Mouse (Mus musculus) activated CD4-positive, CD25-positive, alpha-beta regulatory T cell, adult 4 months (primary cell): ENCODE measurements around the gene Eif1. TPM values are rescaled to one million over a fixed set of nuclear protein-coding genes. Genes with fewer than 3 reads are reported as not detected.
"Not testable (repeated sequence)": the region's sequence is repeated elsewhere in the genome, so short reads cannot be mapped to it uniquely, and the experiment has no call there.

ENCODE experiments used
- ATAC-seq: one replicate; pipeline ENCODE4 v1.8.0; 2017
- polyA plus RNA-seq, 2 experiments: library from polyadenylated mRNA; unstranded; fragments of 100-300 nt; shearing (Covaris generic); gene quantifications; one replicate each; pipeline ENCODE4 v1.2.1; 2017

Eif1 gene
- polyA plus RNA-seq, 2 experiments from 2014 or later: 1,765 to 2,357 TPM

- no peak for ATAC-seq
These were observed 6.3 kb upstream of the Eif1 start for GRCm38 (mm10) chr11:100313424-100313823.

DNA sequence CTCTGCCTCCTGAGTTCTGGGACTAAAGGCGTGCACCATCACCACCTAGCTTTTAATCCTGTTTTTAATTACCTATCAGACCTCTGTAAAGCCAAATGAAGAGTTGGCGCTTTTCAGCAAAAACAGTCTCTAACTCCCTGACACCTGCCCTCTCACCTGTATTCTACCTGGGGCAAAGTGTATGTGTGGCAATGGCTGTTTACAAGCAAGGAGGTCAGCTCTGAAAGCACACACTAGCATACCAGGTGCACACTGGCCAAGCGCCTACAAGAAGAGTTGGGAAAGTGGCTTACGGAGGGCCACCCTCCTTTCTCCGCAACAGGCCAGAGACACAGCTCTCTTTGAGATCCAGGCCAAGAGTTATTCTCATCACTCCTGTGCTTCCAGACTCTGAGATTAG, 4.2 kb upstream of the Eif1 start:
- ATAC-seq: no peak

- no peak for ATAC-seq
These were observed 1.8 kb upstream of the Eif1 start for GRCm38 (mm10) chr11:100317826-100318380.

DNA sequence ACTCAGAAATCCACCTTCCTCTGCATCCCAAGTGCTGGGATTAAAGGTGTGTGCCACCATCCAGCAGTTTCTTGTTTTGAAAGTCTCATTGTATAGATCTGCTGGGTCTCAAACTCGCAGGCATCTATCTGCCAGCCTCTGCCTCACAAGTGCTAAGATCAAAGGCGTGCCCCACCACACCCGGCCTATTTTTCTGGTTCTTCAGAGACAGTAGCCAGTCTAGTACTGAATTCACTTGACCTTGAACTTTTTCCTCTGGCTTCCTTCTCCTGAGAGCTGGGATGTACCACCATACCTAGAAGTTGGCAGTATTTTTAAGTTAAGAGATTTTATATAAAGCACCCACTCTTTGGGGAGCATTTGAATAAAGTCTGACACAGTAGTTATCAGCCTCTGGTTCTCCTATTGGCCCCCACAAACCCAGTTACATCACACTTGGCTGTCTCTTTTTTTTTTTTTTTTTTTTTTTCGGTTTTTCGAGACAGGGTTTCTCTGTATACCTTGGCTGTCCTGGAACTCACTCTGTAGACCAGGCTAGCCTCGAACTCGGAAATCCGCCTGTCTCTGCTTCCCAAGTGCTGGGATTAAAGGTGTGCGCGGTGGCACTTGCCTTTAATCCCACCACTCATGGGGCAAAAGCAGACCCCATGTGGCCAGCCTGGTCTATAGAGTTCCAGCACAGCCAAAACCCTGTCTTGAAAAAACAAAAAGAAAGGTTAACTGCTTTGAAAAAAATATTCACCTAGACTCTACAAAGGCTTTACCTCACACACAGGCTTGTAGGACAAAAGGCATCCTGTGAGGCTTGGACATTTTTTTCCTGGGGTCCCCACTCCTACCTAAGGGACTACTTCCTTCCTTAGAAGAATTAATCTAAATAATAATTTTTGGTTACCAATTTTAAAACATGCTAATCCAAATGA, 895 bp upstream of the Eif1 start:
- no peak for ATAC-seq

GRCm38 (mm10) chr11:100320172-100320630, 516 bp downstream of the Eif1 start:
- peak; percentile 79 for ATAC-seq

- ATAC-seq: not testable (repeated sequence)
These were observed 1.2 kb downstream of the Eif1 start for GRCm38 (mm10) chr11:100320701-100321410.

DNA sequence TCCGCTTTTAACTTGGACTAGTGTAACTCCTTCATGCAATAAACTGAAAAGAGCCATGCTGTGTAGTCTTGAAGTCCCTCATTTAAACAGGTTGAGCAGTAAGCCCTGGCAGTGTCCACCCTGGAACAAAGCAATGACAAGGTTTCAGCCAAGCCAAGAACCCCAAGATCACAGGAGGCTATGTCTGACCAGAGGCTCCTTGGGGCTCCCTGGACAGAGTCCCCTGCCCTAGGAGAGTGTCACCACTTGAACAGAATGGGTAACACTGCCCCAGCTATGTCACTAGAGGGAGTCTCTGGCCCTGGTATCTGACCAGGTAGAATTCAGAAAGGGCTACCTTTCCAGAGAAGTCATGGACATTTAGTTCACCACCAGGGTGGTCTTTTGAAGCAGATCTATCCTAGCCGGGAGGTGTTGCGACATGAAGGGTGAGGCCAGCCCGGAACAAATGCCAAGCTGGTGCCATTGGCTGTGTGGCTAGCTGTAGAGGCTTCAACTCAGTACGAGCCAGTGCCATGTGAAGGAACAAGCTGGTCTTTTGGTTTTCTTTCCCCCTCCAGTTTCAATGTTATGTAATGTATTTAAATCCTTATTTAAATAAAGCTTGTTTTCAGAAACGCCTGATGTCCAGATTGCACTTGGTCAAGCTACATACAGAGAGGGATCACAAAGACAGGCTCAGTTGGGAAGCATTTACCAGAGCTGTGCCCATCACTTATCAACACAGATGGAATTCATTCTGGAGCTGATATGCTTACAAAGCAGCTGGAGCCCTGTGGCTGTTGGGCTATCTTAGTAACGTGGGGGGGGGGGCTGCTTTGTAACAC, 2.0 kb downstream of the Eif1 start:
- not testable (repeated sequence) for ATAC-seq

DNA sequence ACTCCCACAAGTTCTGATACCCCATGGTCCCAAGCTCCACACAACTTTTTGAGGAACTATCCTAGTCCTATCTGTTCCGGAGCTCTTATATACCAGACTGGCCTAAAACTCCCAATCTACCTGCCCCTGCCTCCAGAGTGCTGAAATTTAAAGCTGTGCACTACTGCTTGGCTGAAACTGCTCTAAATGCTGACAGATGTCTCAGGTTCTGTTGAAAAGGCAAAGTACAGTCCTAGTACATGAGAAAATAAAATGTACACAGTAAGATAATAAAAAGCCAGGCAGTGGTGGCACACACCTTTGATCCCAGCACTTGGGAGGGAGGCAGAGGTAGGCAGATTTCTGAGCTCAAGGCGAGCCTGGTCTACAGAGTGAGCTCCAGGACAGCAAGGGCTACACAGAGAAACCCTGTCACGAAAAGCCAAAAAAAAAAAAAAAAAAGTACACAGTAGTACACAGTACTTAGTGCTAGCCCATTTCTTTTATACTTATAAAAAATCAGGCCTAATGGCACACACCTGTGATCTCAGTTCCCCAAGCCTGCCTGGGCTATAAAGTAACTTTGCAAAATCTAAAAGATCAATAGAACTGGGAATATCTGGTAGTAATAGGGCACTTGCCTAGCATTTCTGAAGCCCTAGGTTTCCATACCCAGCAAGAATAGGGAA, 3.0 kb downstream of the Eif1 start:
- ATAC-seq: no peak

GRCm38 (mm10) chr11:100323578-100323977, 3.9 kb downstream of the Eif1 start:
- peak; percentile 7 for ATAC-seq

GRCm38 (mm10) chr11:100325062-100325629, 5.5 kb downstream of the Eif1 start:
- no peak for ATAC-seq

- no peak for ATAC-seq
These were observed 7.6 kb downstream of the Eif1 start for GRCm38 (mm10) chr11:100327316-100327715.

DNA sequence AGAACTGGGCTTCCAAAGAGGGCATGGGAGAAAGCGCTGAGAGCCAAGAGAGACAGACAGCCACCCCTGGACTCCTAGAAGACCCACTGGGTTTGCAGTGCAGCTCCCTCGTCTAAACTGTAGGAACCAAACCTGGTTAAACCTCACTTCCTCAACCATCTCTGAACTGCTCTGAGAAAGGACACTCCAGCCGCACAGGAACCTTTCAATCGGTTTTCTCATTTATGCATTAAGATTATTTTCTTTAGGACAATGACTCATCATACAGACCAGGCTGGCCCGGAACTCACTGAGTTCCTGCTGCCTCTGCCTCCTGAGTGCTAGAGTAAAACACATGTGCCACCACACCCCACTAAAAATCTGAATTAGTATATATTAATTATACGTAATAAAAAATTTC, 8.1 kb downstream of the Eif1 start:
- ATAC-seq: no peak

GRCm38 (mm10) chr11:100330235-100330634, 10.6 kb downstream of the Eif1 start:
- ATAC-seq: no peak

- ATAC-seq: not testable (repeated sequence)
These were observed 11.2 kb downstream of the Eif1 start for GRCm38 (mm10) chr11:100330816-100331375.

DNA sequence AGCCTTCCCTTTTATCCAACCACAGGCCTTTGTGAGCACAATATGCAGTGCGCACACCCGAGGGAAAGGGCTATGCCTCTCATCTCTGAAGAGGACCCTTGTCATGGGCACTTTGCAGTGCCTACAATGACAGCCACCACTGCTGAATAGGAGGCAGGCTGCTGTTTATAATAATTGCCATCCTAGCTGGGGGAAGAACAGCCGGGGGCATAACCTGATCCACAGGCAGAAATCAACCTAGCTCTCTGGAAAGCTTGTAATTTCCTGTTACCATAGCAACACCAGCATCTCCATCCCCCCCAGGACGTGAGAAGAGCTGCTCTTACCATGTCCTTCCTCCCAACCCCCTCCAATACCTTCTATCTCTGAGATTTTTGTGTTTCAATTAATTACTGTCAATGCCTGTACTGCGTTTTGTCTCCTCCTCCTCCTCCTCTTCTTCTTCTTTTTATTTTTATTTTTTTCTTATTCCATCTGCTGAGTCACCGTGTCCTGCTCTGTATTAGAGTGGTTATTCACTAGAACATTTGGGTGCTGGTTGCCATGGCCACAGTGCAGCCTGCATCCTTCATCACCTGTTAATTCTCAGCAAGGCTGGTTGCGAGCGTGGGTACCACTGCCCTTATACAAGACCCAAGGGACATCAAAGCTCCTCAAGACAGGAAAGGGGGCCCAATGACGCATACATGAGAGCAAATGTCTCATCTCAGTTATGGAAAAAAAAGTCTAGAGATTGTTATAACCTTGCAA, 13.3 kb downstream of the Eif1 start:
- no peak for ATAC-seq

GRCm38 (mm10) chr11:100333944-100334457, 14.3 kb downstream of the Eif1 start, which contains the start of gene Gast:
TSS of gene Gast (plus strand) at chr11:100334407.
- no peak for ATAC-seq

DNA sequence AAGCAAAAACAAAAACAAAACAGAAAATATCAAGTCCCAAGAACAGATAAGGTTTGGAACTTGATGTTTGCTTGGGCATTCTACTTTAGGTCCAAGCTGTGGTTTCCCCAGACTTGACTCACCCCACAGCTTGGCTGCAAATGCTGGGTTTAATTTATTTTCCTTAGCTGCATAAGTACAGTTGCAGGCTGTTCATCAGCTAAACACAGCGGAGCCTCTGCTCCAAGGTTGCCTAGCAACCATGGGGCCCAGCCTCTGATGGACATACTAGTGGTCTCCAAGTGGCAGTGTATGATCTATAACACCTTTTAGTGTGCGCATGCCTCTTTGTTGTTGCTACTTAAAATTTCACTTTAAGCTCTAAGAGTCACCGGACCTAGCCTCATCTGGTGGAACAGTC, 16.0 kb downstream of the Eif1 start:
- no peak for ATAC-seq

DNA sequence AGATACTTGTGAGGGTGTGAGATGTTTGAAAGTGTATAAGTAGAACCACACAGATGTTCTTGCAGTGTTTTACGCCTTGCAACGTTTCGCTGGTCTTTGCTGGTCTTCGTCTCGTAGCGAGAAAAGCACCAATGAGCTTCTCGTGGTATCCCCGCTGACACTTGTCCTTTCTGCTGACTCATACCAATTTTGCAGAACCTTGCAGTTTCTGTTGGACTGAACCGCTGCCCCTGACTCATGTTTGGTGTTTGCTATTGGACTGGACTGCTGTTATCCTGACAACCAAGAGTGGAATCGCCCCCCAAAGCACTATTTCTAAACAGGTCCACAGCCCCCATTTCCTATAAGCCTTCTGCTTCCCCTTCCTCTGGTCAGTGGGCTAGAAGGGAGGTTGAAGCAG, 24.6 kb downstream of the Eif1 start:
- no peak for ATAC-seq

GRCm38 (mm10) chr11:100352076-100352857, 32.6 kb downstream of the Eif1 start:
- no peak for ATAC-seq
